Mouse (Mus musculus) 416B (cell line): ENCODE data around the gene Slc3a2.

ENCODE experiments used
- DNase-seq: peaks from one replicate; pipeline ENCODE4 v3.0.0; 2011; ENCODE audit warnings: low read depth

The Slc3a2 gene

GRCm38 (mm10) chr19:8722907-8723573, at the start of gene Slc3a2:
Slc3a2 (minus strand) TSS chr19:8723369.
- DNase-seq, result peak; percentile 99

GRCm38 (mm10) chr19:8770567-8771270, 47.5 kb upstream of the Slc3a2 start, which contains the start of gene Tmem223:
Tmem223 (plus strand) TSS chr19:8770996.
- DNase-seq, result peak; percentile 83

- DNase-seq, result no peak
Measured at GRCm38 (mm10) chr19:8765562-8765961, 42.4 kb upstream of the Slc3a2 start.

GRCm38 (mm10) chr19:8763276-8763675, 40.1 kb upstream of the Slc3a2 start:
- no peak for DNase-seq

DNA sequence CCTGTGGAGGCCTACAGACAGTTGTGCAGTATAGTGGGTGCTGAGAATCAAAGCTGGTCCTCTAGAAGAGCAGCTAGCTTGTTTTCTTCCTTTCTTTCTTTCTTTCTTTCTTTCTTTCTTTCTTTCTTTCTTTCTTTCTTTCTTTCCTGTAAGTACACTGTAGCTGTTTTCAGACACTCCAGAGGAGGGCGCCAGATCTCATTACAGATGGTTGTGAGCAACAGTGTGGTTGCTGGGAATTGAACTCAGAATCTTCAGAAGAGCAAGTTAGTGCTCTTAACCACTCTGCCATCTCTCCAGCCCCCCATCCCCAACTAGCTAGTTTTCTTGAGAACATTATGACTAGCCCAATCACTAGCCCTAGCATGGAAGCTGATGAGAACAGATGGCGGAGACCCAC, 37.6 kb upstream of the Slc3a2 start:
- no peak for DNase-seq

DNA sequence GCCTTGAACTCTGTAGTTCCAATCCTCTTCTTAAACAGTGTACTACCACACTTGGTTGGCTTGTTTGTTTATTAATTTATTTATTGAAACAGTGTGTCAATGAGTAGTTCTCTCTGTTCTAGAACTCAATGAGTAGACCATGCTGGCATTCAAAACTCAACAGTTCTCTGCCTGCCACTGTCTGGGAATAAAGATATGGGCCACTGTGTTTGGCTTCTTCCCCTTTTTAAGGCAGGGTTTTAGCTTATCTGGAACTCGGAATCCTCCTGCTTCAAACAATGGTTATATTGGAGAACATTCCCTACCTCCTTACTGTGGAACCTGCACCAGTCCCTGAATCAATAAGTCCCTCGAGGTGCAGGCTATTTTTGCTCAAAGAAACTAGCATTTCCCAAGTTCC, 35.7 kb upstream of the Slc3a2 start:
- no peak for DNase-seq

DNA sequence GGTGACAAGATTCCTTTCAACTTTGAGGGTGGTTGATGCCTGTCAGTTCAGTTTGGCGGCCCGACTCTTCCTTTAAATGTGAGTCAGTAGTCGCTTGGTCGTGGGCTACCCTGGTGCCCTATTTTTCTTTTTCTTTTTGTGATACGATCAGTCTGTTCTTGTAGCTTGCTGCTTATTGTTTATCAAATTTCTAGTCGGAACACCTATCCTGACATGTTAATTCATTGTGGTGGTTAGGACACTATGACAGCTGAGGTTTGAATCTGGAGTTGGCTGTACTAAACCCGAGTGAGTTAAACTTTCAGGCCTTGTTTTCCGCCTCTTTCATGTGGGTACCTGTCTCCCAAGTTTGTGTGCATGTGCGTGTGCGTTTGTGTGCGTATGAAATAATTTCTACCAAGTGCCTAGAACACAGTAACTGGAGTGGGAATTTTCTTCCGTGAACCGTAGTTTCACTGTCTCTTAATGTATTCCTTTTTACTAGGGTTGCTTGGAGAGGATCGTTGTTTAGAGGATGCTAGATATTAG, 34.4 kb upstream of the Slc3a2 start:
- peak; percentile 48 for DNase-seq

GRCm38 (mm10) chr19:8756635-8757387, 33.6 kb upstream of the Slc3a2 start, which contains the start of gene Nxf1:
Nxf1 (plus strand) TSS chr19:8757073.
- DNase-seq, result peak; percentile 94

GRCm38 (mm10) chr19:8755652-8756051, 32.5 kb upstream of the Slc3a2 start:
- no peak for DNase-seq

GRCm38 (mm10) chr19:8747368-8747767, 24.2 kb upstream of the Slc3a2 start:
- peak; percentile 54 for DNase-seq

- no peak for DNase-seq
Measured at GRCm38 (mm10) chr19:8745382-8745781, 22.2 kb upstream of the Slc3a2 start.

DNA sequence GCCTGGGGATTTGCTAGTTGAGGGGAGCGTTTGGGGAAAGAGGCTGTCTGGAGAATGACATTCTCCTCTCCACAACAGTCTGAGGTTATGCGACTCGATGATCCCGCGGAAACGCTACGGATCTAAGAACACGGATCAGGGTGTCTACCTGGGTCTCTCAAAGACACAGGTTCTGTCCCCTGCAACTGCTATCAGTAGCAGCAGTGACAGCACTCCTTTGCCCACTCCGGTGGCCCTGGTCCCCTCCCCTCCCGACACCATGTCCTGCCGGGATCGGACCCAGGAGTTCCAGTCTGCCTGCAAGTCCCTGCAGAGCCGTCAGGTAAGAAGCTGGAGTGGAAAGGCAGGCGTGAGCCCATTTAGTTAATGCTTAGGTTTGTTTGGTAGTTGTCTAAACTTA, 19.0 kb upstream of the Slc3a2 start:
- DNase-seq, result peak; percentile 20

- DNase-seq, result peak; percentile 100
Measured at GRCm38 (mm10) chr19:8741243-8741869, 18.2 kb upstream of the Slc3a2 start, which contains the start of gene Stx5a. Stx5a (plus strand) TSS chr19:8741413.

GRCm38 (mm10) chr19:8740603-8741002, 17.4 kb upstream of the Slc3a2 start, which contains the start of gene 1700092M07Rik:
1700092M07Rik (plus strand) TSS chr19:8740718.
- no peak for DNase-seq

- DNase-seq, result no peak
Measured at GRCm38 (mm10) chr19:8739646-8740045, 16.5 kb upstream of the Slc3a2 start.

GRCm38 (mm10) chr19:8738911-8739310, 15.7 kb upstream of the Slc3a2 start:
- DNase-seq, result no peak

GRCm38 (mm10) chr19:8736160-8736467, 12.9 kb upstream of the Slc3a2 start:
- no peak for DNase-seq

DNA sequence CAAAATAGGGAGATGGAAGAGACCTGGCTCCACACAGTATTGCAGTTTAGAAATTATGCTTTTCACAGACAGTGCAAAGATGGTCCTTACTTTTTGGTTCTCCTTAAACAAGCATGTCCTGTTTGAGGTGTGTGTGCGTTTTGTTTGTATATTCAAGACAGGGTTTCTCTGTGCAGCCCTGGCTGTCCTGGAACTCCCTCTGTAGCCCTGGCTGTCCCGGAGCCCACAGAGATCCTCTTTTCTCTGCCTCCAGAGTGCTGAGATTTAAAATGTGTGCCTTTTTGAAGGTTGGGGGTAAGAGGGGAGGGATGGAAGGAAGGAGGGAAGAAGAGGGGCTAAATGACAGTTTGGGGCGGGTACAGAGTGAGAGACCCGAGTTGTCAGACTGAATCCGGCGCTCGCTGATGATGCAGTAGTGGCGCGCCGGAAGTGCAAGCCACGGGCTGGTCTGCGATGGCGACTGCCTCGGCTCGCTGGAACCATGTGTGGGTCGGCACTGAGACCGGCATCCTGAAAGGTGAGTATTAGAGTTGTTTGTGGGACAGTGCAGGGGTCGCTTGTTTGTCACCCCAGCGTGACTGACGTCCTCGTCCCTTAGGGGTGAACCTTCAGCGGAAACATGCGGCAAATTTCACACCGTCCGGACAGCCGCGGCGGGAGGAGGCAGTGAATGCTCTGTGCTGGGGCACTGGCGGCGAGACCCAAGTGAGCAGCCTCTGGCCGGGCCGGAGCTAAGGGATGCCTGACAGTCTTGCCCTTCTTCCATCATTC, 12.4 kb upstream of the Slc3a2 start, which contains the start of gene Wdr74:
Wdr74 (plus strand) TSS at position 439 of the 771 bp plus-strand sequence.
- peak; percentile 92 for DNase-seq

DNA sequence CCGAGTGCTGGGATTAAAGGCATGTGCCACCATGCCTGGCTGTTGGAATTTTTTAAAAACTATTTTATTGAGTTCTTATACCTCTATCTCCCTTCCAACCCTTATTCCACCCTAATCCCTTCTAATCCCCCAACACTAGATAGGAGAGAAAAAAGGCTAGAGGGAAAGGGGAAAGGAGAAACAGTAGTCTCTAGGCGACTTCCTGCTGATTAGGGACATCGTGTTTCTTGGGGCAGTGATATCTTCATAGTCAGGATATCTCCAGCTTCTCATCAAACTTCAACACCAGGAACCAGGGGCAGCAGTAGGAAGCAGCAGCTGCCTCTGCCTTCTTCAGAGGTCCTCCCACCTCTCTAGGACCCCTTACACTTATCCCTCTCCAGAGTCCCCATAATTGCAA, 11.2 kb upstream of the Slc3a2 start:
- DNase-seq, result no peak

- peak; percentile 61 for DNase-seq
Measured at GRCm38 (mm10) chr19:8728335-8729099, 5.3 kb upstream of the Slc3a2 start.
